Mouse (Mus musculus): ENCODE results near the gene Hsp90ab1. TPM values are rescaled to one million over a fixed set of nuclear protein-coding genes. Genes with fewer than 3 reads are reported as not detected.

Gene Hsp90ab1
- polyA plus RNA-seq, 1 experiment from 2014 or later: 1,497 TPM

- no peak for ATAC-seq (ENCODE audit: insufficient number of reproducible peaks, low FRiP score, low TSS enrichment, low read depth)
- H3K4me2 ChIP-seq: 0 out of 2 replicates have a peak overlapping the region, but pooled peaks have one; percentile 39
- no peak overlapping the region for H3K9ac ChIP-seq
Observed at GRCm38 (mm10) chr17:45544001-45544872, 28.8 kb downstream of the Hsp90ab1 start.

DNA sequence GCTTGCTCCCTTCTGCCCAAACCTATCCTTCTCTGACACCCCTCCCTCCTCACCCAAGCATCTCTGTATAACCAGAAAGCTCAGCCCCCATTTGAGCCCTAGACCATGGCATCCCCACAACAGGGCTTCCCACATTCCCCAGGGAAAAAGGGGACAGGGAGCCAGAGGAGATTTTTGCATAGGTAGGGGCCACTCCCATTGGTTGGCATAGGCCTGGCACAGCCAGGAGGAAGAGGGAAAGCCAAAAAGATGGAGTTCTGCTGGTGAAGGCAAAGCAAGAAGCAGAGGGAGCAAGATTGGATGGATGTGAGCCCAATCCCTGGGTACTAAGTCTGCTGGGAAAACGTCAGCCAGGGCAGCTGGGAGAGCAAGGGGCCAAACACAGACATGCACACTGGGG lies 30.0 kb downstream of the Hsp90ab1 start:
- Histone ChIP-seq H3K27me3 (peaks cover 94% of the 10 kb centered on the region), H3K4me2 (no peak overlapping the region), H3K9ac (no peak overlapping the region), H3K36me3 (0 out of 2 replicates have a peak, but pooled peaks cover 12% of the 10 kb centered on the region), H3K4me3 (no peak overlapping the region), H3K4me1 (peaks cover 19% of the 10 kb centered on the region), H3K27ac (no peak overlapping the region), H3K9me3 (no peaks in the 10 kb centered on the region)
- no peak for ATAC-seq (ENCODE audit: insufficient number of reproducible peaks, low FRiP score, low TSS enrichment, low read depth)
- WGBS: 45% methylated on average over 1 of the region's 1 CpGs

More at GRCm38 (mm10) chr17:45544001-45544872, 28.8 kb downstream of the Hsp90ab1 start:
- WGBS: 24% methylated on average over 24 of the region's 24 CpGs
- peaks cover 26% of the 10 kb centered on the region for H3K4me1 ChIP-seq
- no peaks in the 10 kb centered on the region for H3K9me3 ChIP-seq
- no peak overlapping the region for H3K4me3 ChIP-seq
- H3K36me3 ChIP-seq: 0 out of 2 replicates have a peak, but pooled peaks cover 12% of the 10 kb centered on the region
- H3K27ac ChIP-seq: no peak overlapping the region
- H3K27me3 ChIP-seq: peaks cover 90% of the 10 kb centered on the region

DNA sequence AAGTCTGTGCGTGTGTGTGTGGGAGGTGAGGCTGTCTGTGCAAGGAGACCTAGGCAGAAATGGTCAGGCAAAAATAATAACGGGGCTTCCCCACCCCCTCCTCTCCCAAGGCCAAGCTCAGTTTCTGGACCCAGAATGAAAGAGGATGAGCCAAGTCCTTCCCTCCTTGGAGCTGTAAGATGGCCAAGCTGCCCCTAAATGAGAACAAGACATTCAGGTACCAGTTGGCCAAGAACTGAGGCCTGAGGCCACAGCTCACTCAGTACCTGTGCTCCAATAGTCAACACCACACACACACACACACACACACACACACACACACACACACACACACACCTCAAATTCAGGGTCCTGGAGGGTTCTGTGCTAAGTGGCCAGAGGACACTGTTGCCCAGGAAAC lies 30.4 kb downstream of the Hsp90ab1 start:
- no peak overlapping the region for H3K27ac ChIP-seq
- 69% methylated on average over 2 of the region's 2 CpGs for WGBS
- H3K9me3 ChIP-seq: no peaks in the 10 kb centered on the region
- H3K4me2 ChIP-seq: no peak overlapping the region
- H3K9ac ChIP-seq: no peak overlapping the region
- H3K36me3 ChIP-seq: 0 out of 2 replicates have a peak, but pooled peaks cover 12% of the 10 kb centered on the region
- peaks cover 94% of the 10 kb centered on the region for H3K27me3 ChIP-seq
- ATAC-seq (ENCODE audit: insufficient number of reproducible peaks, low FRiP score, low TSS enrichment, low read depth): no peak
- H3K4me3 ChIP-seq: no peak overlapping the region
- peaks cover 19% of the 10 kb centered on the region for H3K4me1 ChIP-seq

DNA sequence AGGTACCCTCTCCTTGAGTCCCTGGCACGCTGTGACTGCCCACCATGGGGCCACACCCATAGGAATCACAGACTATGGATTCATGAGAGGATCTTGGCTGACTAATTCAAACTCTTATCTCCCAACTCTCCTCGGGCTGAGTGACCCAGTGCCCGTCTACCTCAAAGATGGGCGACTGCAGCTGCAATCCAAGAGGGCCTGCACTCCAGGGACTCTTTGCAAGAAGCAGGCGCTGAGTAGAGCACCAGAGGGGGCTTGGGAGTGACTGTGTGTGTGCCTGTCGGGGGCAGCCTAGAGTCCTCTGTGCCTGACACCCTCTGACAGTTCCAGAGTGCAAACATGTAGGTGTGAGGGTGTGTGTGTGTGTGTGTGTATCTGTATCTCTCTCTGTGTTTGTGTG lies 30.9 kb downstream of the Hsp90ab1 start:
- Histone ChIP-seq H3K4me2 (no peak overlapping the region), H3K36me3 (0 out of 2 replicates have a peak, but pooled peaks cover 12% of the 10 kb centered on the region), H3K9me3 (no peaks in the 10 kb centered on the region), H3K27ac (no peak overlapping the region), H3K27me3 (peaks cover 90% of the 10 kb centered on the region), H3K4me3 (no peak overlapping the region), H3K4me1 (peaks cover 19% of the 10 kb centered on the region), H3K9ac (no peak overlapping the region)
- no peak for ATAC-seq (ENCODE audit: insufficient number of reproducible peaks, low FRiP score, low TSS enrichment, low read depth)
- WGBS: 46% methylated on average over 6 of the region's 6 CpGs

- H3K36me3 ChIP-seq: 0 out of 2 replicates have a peak, but pooled peaks cover 4% of the 10 kb centered on the region
- H3K27ac ChIP-seq: no peak overlapping the region
Observed at GRCm38 (mm10) chr17:45539664-45540063, 33.4 kb downstream of the Hsp90ab1 start.

GRCm38 (mm10) chr17:45538394-45538793 lies 34.7 kb downstream of the Hsp90ab1 start:
- no peak for ATAC-seq (ENCODE audit: insufficient number of reproducible peaks, low FRiP score, low TSS enrichment, low read depth)
- 68% methylated on average over 4 of the region's 4 CpGs for WGBS

More at GRCm38 (mm10) chr17:45539664-45540063, 33.4 kb downstream of the Hsp90ab1 start:
- peaks cover 9% of the 10 kb centered on the region; the same call in 1 of the 2 replicates for H3K4me1 ChIP-seq
- no peak overlapping the region for H3K4me2 ChIP-seq
- WGBS: 80% methylated on average over 21 of the region's 21 CpGs
- no peak overlapping the region for H3K4me3 ChIP-seq
- H3K9me3 ChIP-seq: no peaks in the 10 kb centered on the region
- peaks cover 89% of the 10 kb centered on the region for H3K27me3 ChIP-seq
- ATAC-seq (ENCODE audit: insufficient number of reproducible peaks, low FRiP score, low TSS enrichment, low read depth): no peak
- no peak overlapping the region for H3K9ac ChIP-seq

GRCm38 (mm10) chr17:45536264-45536663 lies 36.8 kb downstream of the Hsp90ab1 start:
- no peak overlapping the region for H3K4me2 ChIP-seq
- H3K9me3 ChIP-seq: no peaks in the 10 kb centered on the region
- 9% methylated on average over 5 of the region's 5 CpGs for WGBS
- no peaks in the 10 kb centered on the region for H3K36me3 ChIP-seq
- H3K4me1 ChIP-seq: no peaks in the 10 kb centered on the region
- peaks cover 88% of the 10 kb centered on the region for H3K27me3 ChIP-seq
- H3K27ac ChIP-seq: no peak overlapping the region
- no peak overlapping the region for H3K4me3 ChIP-seq
- no peak for ATAC-seq (ENCODE audit: insufficient number of reproducible peaks, low FRiP score, low TSS enrichment, low read depth)
- H3K9ac ChIP-seq: no peak overlapping the region

More at GRCm38 (mm10) chr17:45538394-45538793, 34.7 kb downstream of the Hsp90ab1 start:
- H3K4me2 ChIP-seq: no peak overlapping the region
- no peak overlapping the region for H3K9ac ChIP-seq
- no peak overlapping the region for H3K4me3 ChIP-seq
- H3K4me1 ChIP-seq: no peaks in the 10 kb centered on the region
- H3K27ac ChIP-seq: no peak overlapping the region
- H3K27me3 ChIP-seq: peaks cover 86% of the 10 kb centered on the region
- H3K36me3 ChIP-seq: no peaks in the 10 kb centered on the region
- no peaks in the 10 kb centered on the region for H3K9me3 ChIP-seq

GRCm38 (mm10) chr17:45532896-45533295 lies 40.2 kb downstream of the Hsp90ab1 start:
- WGBS: 52% methylated on average over 15 of the region's 15 CpGs
- no peaks in the 10 kb centered on the region for H3K36me3 ChIP-seq
- no peak overlapping the region for H3K4me3 ChIP-seq
- no peak for ATAC-seq (ENCODE audit: insufficient number of reproducible peaks, low FRiP score, low TSS enrichment, low read depth)
- H3K27me3 ChIP-seq: peaks cover 85% of the 10 kb centered on the region
- no peak overlapping the region for H3K27ac ChIP-seq
- no peaks in the 10 kb centered on the region for H3K9me3 ChIP-seq
- no peak overlapping the region for H3K9ac ChIP-seq
- H3K4me1 ChIP-seq: no peaks in the 10 kb centered on the region
- H3K4me2 ChIP-seq: no peak overlapping the region

DNA sequence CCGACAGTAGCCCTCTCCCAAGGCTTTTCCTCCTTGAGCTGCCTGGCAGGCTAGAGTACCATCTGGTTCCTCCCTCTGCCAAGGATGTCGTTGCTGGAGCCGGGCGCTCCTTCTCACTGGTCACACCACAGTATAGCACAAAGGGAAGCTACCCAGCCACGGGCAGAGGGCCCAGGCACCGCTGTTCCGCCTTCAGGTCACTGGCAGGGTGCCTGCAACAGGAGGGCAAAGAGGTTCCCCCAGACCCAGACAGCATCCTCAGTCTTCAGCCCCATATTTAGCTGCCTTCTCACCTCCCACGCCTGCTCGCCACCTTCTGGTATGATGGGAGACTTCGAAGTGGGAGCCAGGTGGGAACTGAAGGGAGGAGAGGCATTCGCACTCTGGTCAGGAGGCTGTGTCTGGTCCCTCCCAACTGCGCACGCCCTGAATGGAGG lies 42.7 kb downstream of the Hsp90ab1 start:
- Histone ChIP-seq H3K9me3 (no peaks in the 10 kb centered on the region), H3K27ac (no peak overlapping the region), H3K27me3 (peaks cover 77% of the 10 kb centered on the region), H3K4me1 (0 out of 2 replicates have a peak, but pooled peaks cover 2% of the 10 kb centered on the region), H3K4me3 (no peak overlapping the region), H3K9ac (no peak overlapping the region), H3K36me3 (no peaks in the 10 kb centered on the region), H3K4me2 (no peak overlapping the region)
- 47% methylated on average over 13 of the region's 13 CpGs for WGBS
- no peak for ATAC-seq (ENCODE audit: insufficient number of reproducible peaks, low FRiP score, low TSS enrichment, low read depth)

GRCm38 (mm10) chr17:45526571-45526970 lies 46.5 kb downstream of the Hsp90ab1 start:
- Histone ChIP-seq H3K36me3 (no peaks in the 10 kb centered on the region), H3K27me3 (peaks cover 62% of the 10 kb centered on the region), H3K27ac (no peak overlapping the region), H3K4me2 (no peak overlapping the region), H3K9ac (no peak overlapping the region), H3K4me3 (no peak overlapping the region), H3K9me3 (no peaks in the 10 kb centered on the region), H3K4me1 (peaks cover 14% of the 10 kb centered on the region)
- no peak for ATAC-seq (ENCODE audit: insufficient number of reproducible peaks, low FRiP score, low TSS enrichment, low read depth)
- WGBS: 21% methylated on average over 5 of the region's 5 CpGs

DNA sequence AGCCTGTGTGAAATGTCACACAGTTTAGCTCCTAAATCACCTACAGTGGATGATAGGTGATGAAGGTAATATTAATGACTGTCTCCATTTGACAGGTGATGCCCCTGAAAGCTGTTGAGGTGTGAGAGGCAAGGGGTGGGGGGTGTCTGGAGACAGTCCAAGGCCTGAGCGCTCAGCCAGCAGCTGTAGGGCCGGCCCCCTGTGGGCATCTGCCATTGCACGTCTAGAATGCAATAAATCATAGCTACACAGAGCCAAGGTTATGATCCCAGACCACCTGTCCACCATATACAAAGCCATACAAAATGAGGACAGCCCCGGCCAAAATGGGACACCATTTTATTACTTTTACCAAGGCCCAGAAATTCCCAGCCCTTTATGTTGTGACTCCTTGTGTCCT lies 48.1 kb downstream of the Hsp90ab1 start:
- Histone ChIP-seq H3K4me2 (no peak overlapping the region), H3K9ac (no peak overlapping the region), H3K36me3 (peaks cover 7% of the 10 kb centered on the region), H3K9me3 (no peaks in the 10 kb centered on the region), H3K4me1 (peaks cover 14% of the 10 kb centered on the region), H3K27me3 (peaks cover 47% of the 10 kb centered on the region), H3K27ac (no peak overlapping the region), H3K4me3 (no peak overlapping the region)
- ATAC-seq (ENCODE audit: insufficient number of reproducible peaks, low FRiP score, low TSS enrichment, low read depth): no peak
- WGBS: 38% methylated on average over 4 of the region's 4 CpGs

GRCm38 (mm10) chr17:45523263-45523662 lies 49.8 kb downstream of the Hsp90ab1 start, which contains the start of gene Tcte1:
Tcte1 (plus strand) TSS chr17:45523434.
- Histone ChIP-seq H3K9ac (peak within 1 kb of the TSS; percentile 28; the same call in 1 of the 2 replicates), H3K36me3 (peaks cover 17% of the 10 kb centered on the region), H3K4me2 (peak within 1 kb of the TSS; percentile 60), H3K4me3 (peak within 1 kb of the TSS; percentile 33), H3K4me1 (peaks cover 14% of the 10 kb centered on the region), H3K27ac (no peak within 1 kb of the TSS), H3K9me3 (no peaks in the 10 kb centered on the region), H3K27me3 (peaks cover 37% of the 10 kb centered on the region)
- WGBS: under 1% methylated on average over 20 of the region's 21 CpGs
- ATAC-seq (ENCODE audit: insufficient number of reproducible peaks, low FRiP score, low TSS enrichment, low read depth): 0 out of 2 replicates have a peak, but pooled peaks have one; percentile 31

Data from limb, embryonic 15.5 days (tissue).